Mouse (Mus musculus): ENCODE measurements around the gene Pnmal2. TPM values are rescaled to one million over a fixed set of nuclear protein-coding genes. Genes with fewer than 3 reads are reported as not detected.
A peak's percentile ranks its signal among the peaks of the same experiment; 100 is the strongest.

Pnmal2 gene
- polyA plus RNA-seq, 1 experiment: 89.8 TPM

DNA sequence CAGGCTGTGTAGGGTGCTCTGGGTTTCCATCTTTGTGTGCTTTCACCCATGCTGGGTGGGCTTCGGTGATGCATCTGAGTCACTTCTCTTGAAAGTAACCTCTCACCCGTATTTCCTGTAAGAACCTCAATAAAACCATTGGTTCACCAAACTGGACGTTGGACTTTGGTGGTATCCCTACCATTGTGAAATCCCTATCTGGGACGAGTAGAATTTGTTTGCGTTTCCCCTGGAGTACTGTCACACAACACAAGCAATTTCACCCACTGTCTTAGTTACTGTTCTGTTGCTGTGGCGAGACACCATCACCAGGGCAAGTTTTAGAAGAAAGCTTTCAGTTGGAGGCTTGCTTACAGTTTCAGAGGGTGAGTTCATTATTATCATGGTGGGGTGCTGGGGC is 23.9 kb downstream of the Pnmal2 start:
- TF ChIP-seq POLR2A (IDR thresholded peaks at IDR 0.05; ENCODE audit: extremely low read depth, insufficient read depth, low read length): no peak
- TF ChIP-seq CTCF (IDR thresholded peaks at IDR 0.05; ENCODE audit: extremely low read depth, insufficient read depth, low read length): no peak
- Histone ChIP-seq H3K27ac (ENCODE audit: insufficient read depth, low read length) (no peak overlapping the region), H3K4me3 (ENCODE audit: insufficient read depth, low read length) (no peak overlapping the region), H3K4me1 (ENCODE audit: control insufficient read depth, insufficient read depth, low read length) (no peaks in the 10 kb centered on the region)

DNA sequence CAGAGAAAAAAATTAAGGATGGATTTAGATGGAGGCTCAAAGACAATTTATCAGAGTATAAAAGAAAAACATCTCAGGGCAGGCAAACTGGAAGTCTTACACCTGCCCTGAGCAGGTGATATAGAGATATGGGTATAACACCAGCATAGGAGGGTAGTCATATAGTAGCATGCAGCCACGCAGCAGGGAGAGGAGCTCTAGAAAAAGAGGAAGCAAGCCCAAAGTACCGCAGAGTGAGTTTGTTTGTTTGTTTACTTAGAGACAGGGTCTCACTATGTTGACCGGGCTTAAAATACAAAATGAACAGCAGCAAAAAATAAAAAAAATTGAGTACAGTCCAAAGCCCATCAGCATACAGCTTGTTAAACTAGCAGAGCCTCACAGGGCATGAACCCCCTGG is 26.7 kb downstream of the Pnmal2 start:
- H3K27ac ChIP-seq (ENCODE audit: insufficient read depth, low read length): no peak overlapping the region
- TF ChIP-seq POLR2A (IDR thresholded peaks at IDR 0.05; ENCODE audit: extremely low read depth, insufficient read depth, low read length): no peak
- TF ChIP-seq CTCF (IDR thresholded peaks at IDR 0.05; ENCODE audit: extremely low read depth, insufficient read depth, low read length): no peak
- H3K4me1 ChIP-seq (ENCODE audit: control insufficient read depth, insufficient read depth, low read length): no peaks in the 10 kb centered on the region; the same call in 1 of the 2 replicates
- no peak overlapping the region for H3K4me3 ChIP-seq (ENCODE audit: insufficient read depth, low read length)

DNA sequence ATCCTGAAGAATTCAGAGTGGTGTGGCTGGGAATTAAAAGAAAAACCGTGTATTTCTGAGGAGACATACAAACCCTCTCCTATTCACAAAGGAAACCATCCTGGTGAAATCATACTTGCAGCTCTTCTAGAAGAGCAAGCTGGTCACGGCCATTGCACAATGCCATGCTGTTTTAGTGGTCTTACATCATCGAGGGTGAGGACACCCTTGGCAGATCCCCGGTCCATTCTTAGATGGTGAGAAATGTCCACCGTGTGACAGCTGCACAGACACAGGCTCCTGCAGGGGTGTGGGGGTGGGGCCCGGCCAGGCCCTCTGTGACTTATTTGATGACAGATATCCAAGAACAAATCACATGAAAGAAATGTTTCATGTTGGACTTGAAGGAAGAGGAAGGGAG is 29.5 kb downstream of the Pnmal2 start:
- Histone ChIP-seq H3K27ac (ENCODE audit: insufficient read depth, low read length) (peak overlapping the region; percentile 50; the same call in 1 of the 2 replicates), H3K4me3 (ENCODE audit: insufficient read depth, low read length) (no peak overlapping the region), H3K4me1 (ENCODE audit: control insufficient read depth, insufficient read depth, low read length) (no peaks in the 10 kb centered on the region; the same call in 1 of the 2 replicates)
- TF ChIP-seq CTCF (IDR thresholded peaks at IDR 0.05; ENCODE audit: extremely low read depth, insufficient read depth, low read length) (no peak), POLR2A (IDR thresholded peaks at IDR 0.05; ENCODE audit: extremely low read depth, insufficient read depth, low read length) (no peak)

DNA sequence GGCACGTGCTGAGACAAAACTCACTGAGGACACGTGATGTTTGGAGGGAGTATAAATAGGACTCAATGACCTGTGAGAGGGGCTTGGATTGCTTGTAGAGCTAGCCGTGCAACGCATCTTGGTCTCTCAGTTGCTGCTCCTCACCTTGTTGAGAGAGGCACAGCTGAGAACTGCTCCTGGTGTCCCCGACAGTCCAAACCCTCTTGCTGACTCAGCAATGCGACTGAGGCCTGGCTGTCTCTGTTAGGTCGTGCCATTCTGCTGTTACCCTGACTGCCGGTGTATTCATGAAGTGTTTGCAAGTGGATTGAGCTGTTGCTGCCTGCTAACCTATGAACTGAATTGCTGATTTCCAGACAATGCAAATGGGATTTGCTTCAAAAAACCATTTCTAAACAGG is 31.8 kb downstream of the Pnmal2 start:
- Histone ChIP-seq H3K4me1 (ENCODE audit: control insufficient read depth, insufficient read depth, low read length) (peaks cover 2% of the 10 kb centered on the region; the same call in 1 of the 2 replicates), H3K4me3 (ENCODE audit: insufficient read depth, low read length) (no peak overlapping the region), H3K27ac (ENCODE audit: insufficient read depth, low read length) (no peak overlapping the region)
- TF ChIP-seq POLR2A (IDR thresholded peaks at IDR 0.05; ENCODE audit: extremely low read depth, insufficient read depth, low read length): no peak

DNA sequence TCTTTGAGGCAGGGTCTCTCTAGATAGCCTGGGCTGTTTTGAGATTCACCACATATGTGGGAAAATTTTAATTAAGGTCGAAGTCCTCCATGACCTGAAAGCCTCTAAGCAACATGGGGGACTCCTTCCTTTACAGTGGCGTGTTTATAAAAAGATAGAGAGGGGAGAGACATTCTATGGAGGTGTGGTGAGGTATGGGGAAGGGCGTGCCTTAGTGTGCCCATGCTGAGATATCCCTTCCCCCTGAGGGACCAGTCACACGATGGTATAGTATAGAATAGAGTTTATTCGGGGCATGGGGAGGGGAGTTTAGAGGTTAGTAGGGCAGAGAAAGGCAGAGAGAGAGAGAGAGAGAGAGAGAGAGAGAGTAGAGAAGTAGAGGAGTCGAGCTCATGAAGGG is 33.7 kb downstream of the Pnmal2 start:
- Histone ChIP-seq H3K4me3 (ENCODE audit: insufficient read depth, low read length) (no peak overlapping the region), H3K27ac (ENCODE audit: insufficient read depth, low read length) (no peak overlapping the region), H3K4me1 (ENCODE audit: control insufficient read depth, insufficient read depth, low read length) (peaks cover 2% of the 10 kb centered on the region; the same call in 1 of the 2 replicates)
- TF ChIP-seq POLR2A (IDR thresholded peaks at IDR 0.05; ENCODE audit: extremely low read depth, insufficient read depth, low read length): no peak
- TF ChIP-seq CTCF (IDR thresholded peaks at IDR 0.05; ENCODE audit: extremely low read depth, insufficient read depth, low read length): no peak

DNA sequence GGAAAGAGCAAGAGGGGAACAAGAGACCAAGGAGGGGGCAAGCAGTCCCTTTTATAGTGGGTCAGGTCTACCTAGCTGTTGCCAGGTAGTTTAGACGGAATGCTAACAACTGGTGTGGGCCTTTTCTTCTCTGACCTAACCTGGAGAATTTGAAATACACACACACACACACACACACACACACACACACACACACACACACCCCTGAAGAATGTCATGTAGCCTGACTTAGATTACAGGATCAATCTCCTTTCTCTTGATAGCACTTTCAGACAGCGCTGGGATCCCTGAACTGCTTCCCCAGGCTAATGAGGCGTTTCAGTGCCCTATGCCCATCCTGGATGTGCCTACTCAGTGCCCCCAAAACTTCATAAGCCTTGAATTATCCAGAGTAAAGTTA is 34.1 kb downstream of the Pnmal2 start:
- Histone ChIP-seq H3K4me1 (ENCODE audit: control insufficient read depth, insufficient read depth, low read length) (peaks cover 3% of the 10 kb centered on the region; the same call in 1 of the 2 replicates), H3K4me3 (ENCODE audit: insufficient read depth, low read length) (no peak overlapping the region), H3K27ac (ENCODE audit: insufficient read depth, low read length) (no peak overlapping the region)
- TF ChIP-seq CTCF (IDR thresholded peaks at IDR 0.05; ENCODE audit: extremely low read depth, insufficient read depth, low read length) (no peak), POLR2A (IDR thresholded peaks at IDR 0.05; ENCODE audit: extremely low read depth, insufficient read depth, low read length) (no peak)

DNA sequence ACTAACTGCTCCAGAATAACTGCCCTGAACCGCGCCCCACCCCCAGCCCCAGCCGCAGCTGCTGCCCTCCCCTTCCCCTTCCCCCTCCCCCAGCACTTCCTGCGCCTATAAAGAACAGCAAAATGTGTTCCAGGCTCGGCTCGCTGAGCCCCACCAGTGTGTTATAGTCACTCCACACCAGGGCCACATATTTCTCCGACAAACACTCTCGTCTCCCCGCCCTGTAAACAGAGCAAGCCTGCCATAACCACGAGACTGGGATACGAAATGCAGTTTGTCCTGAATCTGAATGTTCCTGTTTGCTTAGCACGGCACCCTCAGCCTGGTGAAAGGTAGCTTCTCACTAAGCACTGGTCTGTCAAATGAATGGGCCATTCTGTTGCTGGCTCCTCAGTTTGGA is 35.9 kb downstream of the Pnmal2 start:
- TF ChIP-seq POLR2A (IDR thresholded peaks at IDR 0.05; ENCODE audit: extremely low read depth, insufficient read depth, low read length) (0 out of 2 replicates have a peak, but pooled peaks have one; percentile 47), CTCF (IDR thresholded peaks at IDR 0.05; ENCODE audit: extremely low read depth, insufficient read depth, low read length) (no peak)
- Histone ChIP-seq H3K4me1 (ENCODE audit: control insufficient read depth, insufficient read depth, low read length) (peaks cover 5% of the 10 kb centered on the region; the same call in 1 of the 2 replicates), H3K27ac (ENCODE audit: insufficient read depth, low read length) (peak overlapping the region; percentile 61; the same call in 1 of the 2 replicates), H3K4me3 (ENCODE audit: insufficient read depth, low read length) (peak overlapping the region; percentile 8; the same call in 1 of the 2 replicates)

DNA sequence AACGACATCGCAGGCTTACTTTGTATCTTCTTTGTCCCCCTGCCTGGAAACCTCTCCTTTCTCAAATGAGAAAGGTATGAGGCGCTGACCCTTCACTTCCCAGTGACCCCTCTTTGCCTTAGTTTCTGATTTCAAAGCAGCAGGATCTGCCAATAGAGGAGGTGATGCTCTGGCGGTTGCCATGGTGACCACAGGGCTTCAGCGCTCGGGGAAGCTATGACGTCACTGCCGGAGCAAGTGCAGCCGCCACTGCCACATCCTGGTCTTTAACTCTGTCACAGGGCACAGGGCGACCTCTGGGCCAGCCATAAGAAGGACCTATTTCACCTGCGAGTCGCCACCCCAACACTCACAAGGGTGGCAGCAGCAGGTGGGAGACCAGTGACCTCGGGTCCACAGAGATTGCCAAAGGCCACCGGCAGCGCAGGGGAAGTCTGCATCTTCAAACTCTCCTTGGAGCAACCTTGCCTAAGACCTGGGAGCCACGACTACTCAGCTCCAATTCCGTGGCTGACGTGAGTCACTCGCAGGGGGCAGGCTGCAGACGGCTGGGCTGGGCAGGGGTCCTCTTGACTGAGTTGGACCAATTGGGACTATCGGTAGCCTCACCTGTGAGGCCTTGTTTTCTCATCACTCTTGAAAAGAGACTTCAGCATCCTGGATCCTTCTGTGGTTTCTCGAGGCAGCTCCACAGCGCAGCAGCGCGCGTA is 38.5 kb downstream of the Pnmal2 start, which contains the start of gene Gm42372:
Gene Gm42372, plus strand, starts transcription at position 228 of the 710 bp plus-strand sequence.
- Histone ChIP-seq H3K4me1 (ENCODE audit: control insufficient read depth, insufficient read depth, low read length) (peaks cover 16% of the 10 kb centered on the region), H3K4me3 (ENCODE audit: insufficient read depth, low read length) (peak within 1 kb of the TSS; percentile 69)
- TF ChIP-seq POLR2A (IDR thresholded peaks at IDR 0.05; ENCODE audit: extremely low read depth, insufficient read depth, low read length): peak; percentile 54; the same call in 1 of the 2 replicates
- no peak for TF ChIP-seq CTCF (IDR thresholded peaks at IDR 0.05; ENCODE audit: extremely low read depth, insufficient read depth, low read length)

DNA sequence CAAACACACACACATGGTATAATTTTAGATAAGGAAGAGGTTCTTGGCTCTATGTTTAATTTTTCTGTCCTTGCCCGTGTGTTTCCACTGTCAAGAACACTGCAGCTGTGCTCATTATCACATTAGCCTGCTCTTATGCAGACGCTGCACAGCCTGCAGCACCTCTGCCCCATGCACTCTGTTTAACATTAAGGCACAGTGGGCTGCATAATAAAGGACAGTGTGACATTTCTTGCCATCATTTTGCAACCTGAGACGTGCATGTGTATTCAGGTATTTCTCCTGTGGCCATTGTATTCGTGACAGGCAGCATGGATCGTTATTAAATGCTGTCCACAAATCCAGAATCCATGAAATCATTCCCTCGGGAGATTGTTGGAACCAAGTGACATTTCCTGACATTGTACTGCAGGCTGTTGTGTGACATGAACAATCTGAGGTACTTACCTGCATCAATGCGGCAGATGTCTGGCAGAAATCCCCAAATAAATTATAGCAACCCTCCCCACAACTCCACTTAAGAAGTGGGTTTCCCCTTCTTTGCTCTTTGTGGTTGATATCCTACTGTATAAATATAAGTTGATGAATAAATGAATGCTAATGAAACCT is 43.2 kb downstream of the Pnmal2 start:
- no peak overlapping the region; the same call in 1 of the 2 replicates for H3K4me3 ChIP-seq (ENCODE audit: insufficient read depth, low read length)
- 0 out of 2 replicates have a peak overlapping the region, but pooled peaks have one; percentile 49 for H3K27ac ChIP-seq (ENCODE audit: insufficient read depth, low read length)
- TF ChIP-seq POLR2A (IDR thresholded peaks at IDR 0.05; ENCODE audit: extremely low read depth, insufficient read depth, low read length): no peak
- no peak for TF ChIP-seq CTCF (IDR thresholded peaks at IDR 0.05; ENCODE audit: extremely low read depth, insufficient read depth, low read length)
- H3K4me1 ChIP-seq (ENCODE audit: control insufficient read depth, insufficient read depth, low read length): peaks cover 14% of the 10 kb centered on the region

More for the DNA sequence above, 38.5 kb downstream of the Pnmal2 start, which contains the start of gene Gm42372:
- H3K27ac ChIP-seq (ENCODE audit: insufficient read depth, low read length): peak within 1 kb of the TSS; percentile 86

All from cortical plate, adult 2 months (tissue).